Mouse (Mus musculus) megakaryocyte, embryonic 14.5 days (primary cell): ENCODE results near the gene Pde4dip.

ENCODE experiments used
- FLI1 ChIP-seq: IDR thresholded peaks from 2 replicates; pipeline ENCODE4 v1.6.1; 2012; ENCODE audit warnings: low read length, inconsistent platforms, mixed read lengths
- GATA1 ChIP-seq: IDR thresholded peaks from 3 replicates; pipeline ENCODE4 v1.6.1; 2012; ENCODE audit warnings: mixed read lengths, low read length, inconsistent platforms, borderline replicate concordance

GRCm38 (mm10) chr3:97697291-97697690 is 191.2 kb downstream of the Pde4dip start:
- no peak for TF ChIP-seq GATA1
- TF ChIP-seq FLI1: no peak
